ENCODE assay signal across 13 mouse cellular contexts in genomic region chr2:178771881-178772280, GRCm38 (mm10).
DNase-seq lines count a peak whose midpoint lies in the region.
"Had no signal": no experiment of that assay in that cellular context is flagged by ENCODE, and none has a peak within 500 bp of the region (broad histone marks: within the 10 kb centered on the region; RNA-seq: fewer than 3 reads in every experiment).

No protein-coding gene starts in this region.

- peak; percentile 55 to 78 for DNase-seq in adrenal gland, adult (ENCODE audit: inconsistent age in 2 of 2, low spot score in 1 of 2)
- no peak for DNase-seq in adrenal gland, postnatal 4 days (ENCODE audit: low spot score in 2 of 2)
- peak; percentile 56 for DNase-seq in adrenal gland, adult 2 months
- DNase-seq in adrenal gland, postnatal 10 days: peak; percentile 32
- peak; percentile 10 for DNase-seq in adrenal gland, postnatal 25 days
- DNase-seq in layer of hippocampus, adult 9-10 months (ENCODE audit: low spot score): no peak
- no peak for DNase-seq in spleen, postnatal 36 days (ENCODE audit: low spot score in 2 of 2)
- DNase-seq in embryo, embryonic 10 days (ENCODE audit: low spot score): no peak
- DNase-seq: B cell, adult 2 months; cerebellum, adult 11-12 months; cerebellum, adult 2 months; cerebellum, adult 9-10 months; embryo, embryonic 11 days had no signal

Comparison
In these comparisons a context has a peak if more than half of its experiments do, and no peak if none do; other contexts are left out.
1. DNase-seq: peak in adrenal gland, adult (2 of 2), adrenal gland, adult 2 months (single experiment), adrenal gland, postnatal 10 days (single experiment) and adrenal gland, postnatal 25 days (single experiment); none in adrenal gland, postnatal 4 days (0 of 2), layer of hippocampus, adult 9-10 months (single experiment), spleen, postnatal 36 days (0 of 2) and embryo, embryonic 10 days (single experiment).